Mouse (Mus musculus): ENCODE results near the gene Spata13.

DNA sequence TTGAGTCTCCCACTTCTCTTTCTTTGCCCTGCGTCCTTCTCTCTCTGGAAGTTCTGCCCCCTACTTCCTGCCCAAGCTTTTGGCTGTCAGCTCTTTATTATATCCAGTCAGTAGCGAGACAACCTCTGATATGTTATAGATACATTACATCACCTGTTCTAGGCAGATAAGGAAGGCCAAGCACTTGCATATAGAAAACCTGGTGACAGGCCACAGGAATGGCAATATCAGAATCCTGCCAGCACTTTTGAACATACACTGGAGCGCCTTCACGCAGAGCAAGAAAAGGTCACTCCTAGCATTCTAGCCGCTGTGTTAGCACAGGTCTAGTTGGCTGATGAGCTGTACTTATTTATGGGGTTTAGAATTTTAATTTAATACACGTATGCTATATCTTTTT lies 70.7 kb downstream of the Spata13 start:
- TF ChIP-seq CTCF (IDR thresholded peaks at IDR 0.05; ENCODE audit: low read depth) (no peak), EP300 (IDR thresholded peaks at IDR 0.05; ENCODE audit: low read depth) (no peak)
